Mouse (Mus musculus) CH12.LX (cell line): ENCODE measurements at regions not wholly inside any gene's neighbourhood (a gene's known extent, or its start where the extent isn't known, plus 50 kb on each side); places are given as distances from the start of the nearest gene placed in this dataset.

Source experiments
- DNase-seq: peaks from one replicate; pipeline ENCODE4 v3.0.0-alpha.2; 2013; ENCODE audit errors: extremely low read depth
- H3K27ac ChIP-seq: 2 replicates; pipeline ENCODE4 v1.5.1; 2012; ENCODE audit warnings: low read depth, mild to moderate bottlenecking, control low read depth, moderate library complexity; ENCODE audit not compliant: insufficient read depth
- H3K27me3 ChIP-seq: replicated peaks from 2 replicates; pipeline ENCODE3; 2012; ENCODE audit warnings: inconsistent platforms
- H3K36me3 ChIP-seq, 2 experiments: replicated peaks in 1 of 2; 2 replicates each; pipeline versions ENCODE3 to v1.6.1; 2012; ENCODE audit warnings: inconsistent platforms in 1 of 2, low read length in 1 of 2, mild to moderate bottlenecking in 1 of 2, mixed read lengths in 1 of 2, moderate library complexity in 1 of 2; ENCODE audit not compliant: control insufficient read depth in 1 of 2, insufficient read depth in 1 of 2
- H3K4me1 ChIP-seq, 2 experiments: 2 replicates each; pipeline ENCODE4 v1.6.1; 2012; ENCODE audit warnings: inconsistent platforms in 1 of 2, moderate library complexity in 1 of 2; ENCODE audit not compliant: insufficient read depth in 2 of 2, control insufficient read depth in 1 of 2
- H3K4me2 ChIP-seq: 2 replicates; pipeline ENCODE4 v1.6.1; 2012; ENCODE audit warnings: low read depth, mild to moderate bottlenecking, control low read depth; ENCODE audit not compliant: poor library complexity, insufficient read depth, severe bottlenecking
- H3K4me3 ChIP-seq, 3 experiments: fragments of 150-350 bp in 1 of 3; sonication (generic) in 1 of 3; replicated peaks in 1 of 3; 2 replicates each; pipeline versions ENCODE3 to v1.5.1; 2011 to 2012; ENCODE audit warnings: low read depth in 2 of 3, low read length in 2 of 3, mild to moderate bottlenecking in 2 of 3, moderate library complexity in 2 of 3, control low read depth in 1 of 3, improper control_type of control experiment in 1 of 3, inconsistent platforms in 1 of 3, mixed read lengths in 1 of 3; ENCODE audit not compliant: poor library complexity in 1 of 3
- H3K79me2 ChIP-seq: replicated peaks from 2 replicates; pipeline ENCODE4 v1.6.1; 2012; ENCODE audit warnings: mild to moderate bottlenecking, moderate library complexity; ENCODE audit not compliant: control insufficient read depth, poor library complexity, insufficient read depth, severe bottlenecking; ENCODE audit errors: extremely low read depth
- H3K9ac ChIP-seq: 2 replicates; pipeline ENCODE4 v1.6.1; 2012; ENCODE audit warnings: low read depth, mild to moderate bottlenecking, control low read depth, moderate library complexity; ENCODE audit not compliant: insufficient read depth
- H3K9me3 ChIP-seq: replicated peaks from 2 replicates; pipeline ENCODE3; 2012; ENCODE audit warnings: low read length, inconsistent platforms, mixed read lengths
- BHLHE40 ChIP-seq: IDR thresholded peaks from 2 replicates; pipeline ENCODE4 v1.6.1; 2011; ENCODE audit warnings: mild to moderate bottlenecking, low read depth, low read length, improper control_type of control experiment
- CHD1 ChIP-seq: IDR thresholded peaks from 2 replicates; pipeline ENCODE4 v1.6.1; 2012; ENCODE audit warnings: low read depth, low read length, improper control_type of control experiment, inconsistent platforms
- CHD2 ChIP-seq: IDR thresholded peaks from 2 replicates; pipeline ENCODE4 v1.6.1; 2011; ENCODE audit warnings: low read length, improper control_type of control experiment
- CTCF ChIP-seq, 2 experiments: IDR thresholded peaks in 1 of 2; conservative IDR thresholded peaks in 1 of 2; 2 replicates each; pipeline ENCODE4 v1.5.1; 2011 to 2012; ENCODE audit warnings: low read depth in 2 of 2, low read length in 2 of 2, improper control_type of control experiment in 1 of 2, inconsistent platforms in 1 of 2, mild to moderate bottlenecking in 1 of 2, moderate library complexity in 1 of 2
- ELF1 ChIP-seq: IDR thresholded peaks from 2 replicates; pipeline ENCODE4 v1.6.1; 2014; ENCODE audit warnings: low read depth, mild to moderate bottlenecking, inconsistent platforms, low read length, improper control_type of control experiment
- ETS1 ChIP-seq: conservative IDR thresholded peaks from 2 replicates; pipeline ENCODE4 v1.6.1; 2012; ENCODE audit warnings: low read depth, mild to moderate bottlenecking, inconsistent platforms, low read length, improper control_type of control experiment, moderate library complexity
- HCFC1 ChIP-seq: IDR thresholded peaks from 2 replicates; pipeline ENCODE4 v1.6.1; 2012; ENCODE audit warnings: low read depth, mild to moderate bottlenecking, inconsistent platforms, low read length, improper control_type of control experiment
- IRF4 ChIP-seq: IDR thresholded peaks from 2 replicates; pipeline ENCODE4 v1.6.1; 2014; ENCODE audit warnings: low read depth, mild to moderate bottlenecking, inconsistent platforms, low read length, improper control_type of control experiment
- JUN ChIP-seq: IDR thresholded peaks from 2 replicates; pipeline ENCODE4 v1.6.1; 2011; ENCODE audit warnings: low read depth, mild to moderate bottlenecking, low read length, improper control_type of control experiment, moderate library complexity; ENCODE audit not compliant: insufficient read depth
- JUND ChIP-seq: conservative IDR thresholded peaks from 2 replicates; pipeline ENCODE4 v1.6.1; 2011; ENCODE audit warnings: low read depth, low read length, improper control_type of control experiment
- MAX ChIP-seq: IDR thresholded peaks from 2 replicates; pipeline ENCODE4 v1.6.1; 2011; ENCODE audit warnings: low read length, improper control_type of control experiment
- MEF2A ChIP-seq: IDR thresholded peaks from 2 replicates; pipeline ENCODE4 v1.6.1; 2014; ENCODE audit warnings: low read depth, mild to moderate bottlenecking, inconsistent platforms, low read length, improper control_type of control experiment, borderline replicate concordance
- MXI1 ChIP-seq: IDR thresholded peaks from 2 replicates; pipeline ENCODE4 v1.6.1; 2011; ENCODE audit warnings: mild to moderate bottlenecking, low read depth, low read length, improper control_type of control experiment
- NELFE ChIP-seq: IDR thresholded peaks from 2 replicates; pipeline ENCODE4 v1.6.1; 2011; ENCODE audit warnings: low read depth, low read length, improper control_type of control experiment
- NRF1 ChIP-seq: IDR thresholded peaks from 2 replicates; pipeline ENCODE4 v1.6.1; 2014; ENCODE audit warnings: low read depth, mild to moderate bottlenecking, inconsistent platforms, low read length, improper control_type of control experiment, moderate library complexity
- PAX5 ChIP-seq: IDR thresholded peaks from 2 replicates; pipeline ENCODE4 v1.6.1; 2012; ENCODE audit warnings: low read length, inconsistent platforms, mixed read lengths
- POLR2A ChIP-seq: IDR thresholded peaks from 2 replicates; pipeline ENCODE4 v1.6.1; 2011; ENCODE audit warnings: low read depth, mild to moderate bottlenecking, improper control_type of control experiment, low read length
- POLR2AphosphoS2 ChIP-seq: IDR thresholded peaks from 2 replicates; pipeline ENCODE4 v1.6.1; 2011; ENCODE audit warnings: low read depth, low read length, improper control_type of control experiment
- RAD21 ChIP-seq: IDR thresholded peaks from 2 replicates; pipeline ENCODE4 v1.6.1; 2011; ENCODE audit warnings: low read depth, mild to moderate bottlenecking, low read length, improper control_type of control experiment, moderate library complexity
- RCOR1 ChIP-seq: conservative IDR thresholded peaks from 2 replicates; pipeline ENCODE4 v1.6.1; 2012; ENCODE audit warnings: low read depth, mild to moderate bottlenecking, inconsistent platforms, low read length, improper control_type of control experiment
- SIN3A ChIP-seq: IDR thresholded peaks from 2 replicates; pipeline ENCODE4 v1.6.1; 2012; ENCODE audit warnings: low read length, improper control_type of control experiment, inconsistent platforms
- SMC3 ChIP-seq: IDR thresholded peaks from 2 replicates; pipeline ENCODE4 v1.6.1; 2011; ENCODE audit warnings: low read depth, low read length, improper control_type of control experiment
- TBP ChIP-seq: conservative IDR thresholded peaks from 2 replicates; pipeline ENCODE4 v1.6.1; 2011; ENCODE audit warnings: low read depth, low read length, improper control_type of control experiment
- ZC3H11A ChIP-seq: IDR thresholded peaks from 2 replicates; pipeline ENCODE4 v1.6.1; 2012; ENCODE audit warnings: low read depth, mild to moderate bottlenecking, inconsistent platforms, low read length, improper control_type of control experiment
- dilution Hi-C: fragments of 300-500 bp; cut with MboI; formaldehyde crosslinking; loops from 2 replicates; pipeline ENCODE4 v1.14.3; 2020; ENCODE audit warnings: low sequenced_read_pairs; ENCODE audit not compliant: extremely low pct_unique_long_range_greater_than_20kb, extremely low pct_ligation_motif_present
- in situ Hi-C: fragments of 300-500 bp; cut with MboI; formaldehyde crosslinking; loops from 3 replicates; pipeline ENCODE4 v1.14.3; 2019; ENCODE audit warnings: low sequenced_read_pairs, low pct_ligation_motif_present, low pct_unique_long_range_greater_than_20kb, mixed read lengths

- H3K4me2 ChIP-seq = no peak overlapping the region
- no peaks in the 10 kb centered on the region for H3K9me3 ChIP-seq
- no peaks in the 10 kb centered on the region for H3K27me3 ChIP-seq
- no peak overlapping the region for H3K27ac ChIP-seq
- in situ Hi-C loops (no loop called here), dilution Hi-C loops (no loop called here)
- H3K9ac ChIP-seq = no peak overlapping the region
- no peak for TF ChIP-seq HCFC1
- TF ChIP-seq MAX = no peak
- no peak for TF ChIP-seq ETS1
- TF ChIP-seq ZC3H11A = no peak
- no peak for TF ChIP-seq TBP
- TF ChIP-seq JUN = no peak
- TF ChIP-seq BHLHE40 = no peak
- no peak for TF ChIP-seq RCOR1
- TF ChIP-seq CHD2 = no peak
- no peak for TF ChIP-seq POLR2AphosphoS2
- no peak for TF ChIP-seq MEF2A
- TF ChIP-seq SMC3 = no peak
- no peak overlapping the region for H3K4me3 ChIP-seq
- H3K36me3 ChIP-seq = no peaks in the 10 kb centered on the region
- no peaks in the 10 kb centered on the region for H3K79me2 ChIP-seq
- DNase-seq = no peak
- H3K4me1 ChIP-seq = no peaks in the 10 kb centered on the region
These were observed 88.0 kb upstream of the Nek7 start for GRCm38 (mm10) chr1:138707913-138708312.

- no peak overlapping the region for H3K27ac ChIP-seq
- H3K9ac ChIP-seq = no peak overlapping the region
- DNase-seq = peak; percentile 11
- dilution Hi-C loops = no loop called here
- H3K27me3 ChIP-seq = no peaks in the 10 kb centered on the region
- H3K79me2 ChIP-seq = no peaks in the 10 kb centered on the region
- H3K4me1 ChIP-seq = no peaks in the 10 kb centered on the region
- no peaks in the 10 kb centered on the region for H3K36me3 ChIP-seq
- no peak overlapping the region for H3K4me2 ChIP-seq
- TF ChIP-seq SMC3 (peak; percentile 52), RAD21 (peak; percentile 61), POLR2A (no peak), SIN3A (no peak), CTCF (conservative IDR thresholded peaks at IDR 0.05 in 1 of 2, IDR thresholded peaks at IDR 0.05 in 1 of 2; ENCODE audit: low read depth in 2 of 2, low read length in 2 of 2) (peak in 1 of 2 experiments; percentile 53; a peak in 2 of 4 replicates)
- H3K9me3 ChIP-seq = no peaks in the 10 kb centered on the region
- in situ Hi-C loops = no loop called here
- H3K4me3 ChIP-seq = no peak overlapping the region
These were observed 83.3 kb upstream of the Nek7 start for GRCm38 (mm10) chr1:138703291-138703690.

GRCm38 (mm10) chr1:138689234-138689633 is 69.3 kb upstream of the Nek7 start:
- dilution Hi-C loops = no loop called here

More at GRCm38 (mm10) chr1:138689234-138689633, 69.3 kb upstream of the Nek7 start:
- Histone ChIP-seq H3K27me3 (no peaks in the 10 kb centered on the region), H3K4me3 (no peak overlapping the region), H3K4me2 (no peak overlapping the region), H3K79me2 (no peaks in the 10 kb centered on the region)
- DNase-seq = no peak
- TF ChIP-seq ELF1 (no peak), JUND (no peak), CTCF (conservative IDR thresholded peaks at IDR 0.05 in 1 of 2, IDR thresholded peaks at IDR 0.05 in 1 of 2; ENCODE audit: low read depth in 2 of 2, low read length in 2 of 2) (no peak), IRF4 (no peak), BHLHE40 (no peak), MAX (no peak), MXI1 (no peak), CHD1 (no peak), NELFE (no peak), NRF1 (no peak), PAX5 (no peak), TBP (no peak), POLR2A (no peak)
- TF ChIP-seq, all 38 proteins: peak for 0
- peaks cover 3 to 4% of the 10 kb centered on the region in 2 experiments; a peak in 2 of 4 replicates for H3K4me1 ChIP-seq
- no peaks in the 10 kb centered on the region for H3K9me3 ChIP-seq
- H3K27ac ChIP-seq = no peak overlapping the region
- no peak overlapping the region for H3K9ac ChIP-seq
- H3K36me3 ChIP-seq = no peaks in the 10 kb centered on the region
- in situ Hi-C loops = no loop called here
